In the genomic region with DNA sequence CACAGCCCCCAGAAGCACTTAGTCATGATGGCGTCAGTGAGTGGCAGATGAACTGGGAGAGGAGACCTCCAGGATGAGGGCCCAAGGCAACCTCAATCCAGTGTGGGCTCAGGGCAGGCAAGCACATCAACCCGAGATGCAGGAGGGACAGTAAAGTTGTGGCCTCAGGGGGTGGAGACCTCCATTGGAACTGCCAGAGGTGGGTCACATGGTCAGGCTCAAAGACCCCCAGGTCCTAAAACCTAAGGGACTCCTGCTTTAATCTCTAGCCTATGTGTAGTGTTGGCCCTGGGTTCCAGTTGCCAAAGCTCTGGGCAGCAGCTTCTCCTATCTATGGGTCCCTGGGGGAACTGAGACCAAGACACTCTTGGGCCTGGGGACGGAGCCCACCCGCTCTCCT, we compare ENCODE assay signal across 12 mouse cellular contexts. TPM values are rescaled to one million over a fixed set of nuclear protein-coding genes. Genes with fewer than 3 reads are reported as not detected.
DNase-seq lines count a peak whose midpoint lies in the region; ATAC-seq and TF ChIP-seq lines count a peak whose summit lies in the region.
"Had no signal": no experiment of that assay in that cellular context is flagged by ENCODE, and none has a peak within 500 bp of the region (broad histone marks: within the 10 kb centered on the region; RNA-seq: fewer than 3 reads in every experiment).

No protein-coding gene starts in this region.

- H3K27me3 ChIP-seq in heart, embryonic 13.5 days (replicated peaks): no peaks in the 10 kb centered on the region
- H3K27me3 ChIP-seq in megakaryocyte, embryonic 14.5 days (replicated peaks): peaks cover 38% of the 10 kb centered on the region
- H3K27me3 ChIP-seq in hindbrain, postnatal 0 days (ENCODE audit: insufficient read depth, low read length): no peaks in the 10 kb centered on the region
- no peaks in the 10 kb centered on the region for H3K27me3 ChIP-seq in small intestine, adult 2 months (ENCODE audit: control insufficient read depth, insufficient read depth, low read length)
- H3K27me3 ChIP-seq: CH12.LX had no signal

- ATAC-seq in heart, embryonic 13.5 days (ENCODE audit: extremely low read depth, insufficient number of reproducible peaks, low FRiP score, low TSS enrichment): no peak
- ATAC-seq in megakaryocyte, adult 5-6 weeks (ENCODE audit: poor library complexity, severe bottlenecking): no peak
- no peak for ATAC-seq in hindbrain, postnatal 0 days
- ATAC-seq: activated CD4-positive, CD25-positive, alpha-beta regulatory T cell, adult 4 months had no signal

- no peak for DNase-seq in heart, adult 9 months (ENCODE audit: low spot score in 2 of 2)
- DNase-seq in hindbrain, postnatal 0 days (ENCODE audit: low spot score): no peak
- no peak for DNase-seq in urinary bladder, adult 18-20 months (ENCODE audit: low spot score in 2 of 2)
- no peak for DNase-seq in layer of hippocampus, adult 11-12 months (ENCODE audit: low spot score)
- DNase-seq: thymus, postnatal 36 days had no signal

- no peak overlapping the region for H3K4me2 ChIP-seq in heart, embryonic 13.5 days
- H3K4me2 ChIP-seq in hindbrain, postnatal 0 days (ENCODE audit: low read depth, low read length): no peak overlapping the region

- H3K4me1 ChIP-seq in heart, embryonic 13.5 days: peaks cover 42% of the 10 kb centered on the region
- H3K4me1 ChIP-seq in megakaryocyte, embryonic 14.5 days: peaks cover 54% of the 10 kb centered on the region
- H3K4me1 ChIP-seq in hindbrain, postnatal 0 days (ENCODE audit: insufficient read depth, low read length): 0 out of 2 replicates have a peak, but pooled peaks cover 9% of the 10 kb centered on the region
- peaks cover 38% of the 10 kb centered on the region for H3K4me1 ChIP-seq in small intestine, adult 2 months (ENCODE audit: control insufficient read depth, insufficient read depth, insufficient read length, low read length)

- no peaks in the 10 kb centered on the region for H3K36me3 ChIP-seq in heart, embryonic 13.5 days
- H3K36me3 ChIP-seq in megakaryocyte, embryonic 14.5 days (replicated peaks; ENCODE audit: low read length): no peaks in the 10 kb centered on the region
- no peaks in the 10 kb centered on the region for H3K36me3 ChIP-seq in hindbrain, postnatal 0 days (ENCODE audit: insufficient read depth, low read length)
- H3K36me3 ChIP-seq in small intestine, adult 2 months (ENCODE audit: control insufficient read depth, insufficient read depth, low read length): no peaks in the 10 kb centered on the region

- H3K9ac ChIP-seq in heart, embryonic 13.5 days: no peak overlapping the region
- H3K9ac ChIP-seq in hindbrain, postnatal 0 days (replicated peaks; ENCODE audit: low read length): no peak overlapping the region

- TF ChIP-seq POLR2A in small intestine, adult 2 months (IDR thresholded peaks at IDR 0.05; ENCODE audit: low read depth, low read length): no peak

- TF ChIP-seq CTCF in hindbrain, postnatal 0 days (IDR thresholded peaks at IDR 0.05; ENCODE audit: low read depth): no peak
- TF ChIP-seq CTCF in small intestine, adult 2 months (IDR thresholded peaks at IDR 0.05; ENCODE audit: extremely low read depth, insufficient read length, insufficient replicate concordance, low read depth, low read length): no peak

- H3K9me3 ChIP-seq in heart, embryonic 13.5 days: no peaks in the 10 kb centered on the region
- H3K9me3 ChIP-seq in megakaryocyte, embryonic 14.5 days: 0 out of 2 replicates have a peak, but pooled peaks cover 3% of the 10 kb centered on the region
- no peaks in the 10 kb centered on the region for H3K9me3 ChIP-seq in hindbrain, postnatal 0 days (ENCODE audit: low read length)

- 69% methylated on average over 4 of the region's 4 CpGs for WGBS in heart, embryonic 13.5 days
- 50% methylated on average over 4 of the region's 4 CpGs for WGBS in hindbrain, postnatal 0 days
- WGBS in small intestine, adult 2 months: 79% methylated on average over 4 of the region's 4 CpGs

- H3K27ac ChIP-seq in heart, embryonic 13.5 days (replicated peaks): peak overlapping the region; percentile 87
- peak overlapping the region; percentile 73; the same call in 1 of the 2 replicates for H3K27ac ChIP-seq in hindbrain, postnatal 0 days
- H3K27ac ChIP-seq in small intestine, adult 2 months (ENCODE audit: insufficient read depth, low read depth, low read length): peak overlapping the region; percentile 86

- no peak overlapping the region for H3K4me3 ChIP-seq in heart, embryonic 13.5 days
- H3K4me3 ChIP-seq in megakaryocyte, embryonic 14.5 days (replicated peaks): peak overlapping the region; percentile 78
- H3K4me3 ChIP-seq in hindbrain, postnatal 0 days (ENCODE audit: low read length): no peak overlapping the region
- peak overlapping the region; percentile 60 for H3K4me3 ChIP-seq in small intestine, adult 2 months (ENCODE audit: low read depth, low read length)

RNA-seq across cellular contexts. Expression of a gene that starts 0.8 kb away (rescaled TPM):
- 2.2 and 2.3 TPM in 2 replicates for polyA plus RNA-seq in heart, embryonic 13.5 days (2015; fragmentation: Nextera tagmentation; extraction: Ambion mirVana)
- polyA plus RNA-seq in megakaryocyte, embryonic 14.5 days (2012; ENCODE audit: insufficient read depth, low replicate concordance): 2.8 TPM in 1 of 2 replicates, not detected in the other
- 47.3 and 48.1 TPM in 2 replicates for total RNA-seq in megakaryocyte, adult 5-6 weeks (2015)
- total RNA-seq in megakaryocyte, adult 5-6 weeks (2017): 104 TPM in 2 replicates
- 2.2 and 3.0 TPM in 2 replicates for total RNA-seq in hindbrain, postnatal 0 days (2014; rRNA removed)
- 3.5 and 4.3 TPM in 2 replicates for polyA plus RNA-seq in hindbrain, postnatal 0 days (2015; fragmentation: Nextera tagmentation; extraction: Ambion mirVana)
- 32.8 and 43.0 TPM in 2 replicates for polyA plus RNA-seq in small intestine, adult 2 months (2012; rRNA removed)

RNA-seq across cellular contexts. Expression of a gene that starts 6.2 kb away (rescaled TPM):
- 12.4 and 13.6 TPM in 2 replicates for polyA plus RNA-seq in heart, embryonic 13.5 days (2015; fragmentation: Nextera tagmentation; extraction: Ambion mirVana)
- polyA plus RNA-seq in megakaryocyte, embryonic 14.5 days (2012; ENCODE audit: insufficient read depth, low replicate concordance): 30.5 and 188 TPM in 2 replicates
- 242 and 258 TPM in 2 replicates for total RNA-seq in megakaryocyte, adult 5-6 weeks (2015)
- 447 and 483 TPM in 2 replicates for total RNA-seq in megakaryocyte, adult 5-6 weeks (2017)
- 12.8 and 19.9 TPM in 2 replicates for total RNA-seq in hindbrain, postnatal 0 days (2014; rRNA removed)
- 15.3 and 16.3 TPM in 2 replicates for polyA plus RNA-seq in hindbrain, postnatal 0 days (2015; fragmentation: Nextera tagmentation; extraction: Ambion mirVana)
- polyA plus RNA-seq in small intestine, adult 2 months (2012; rRNA removed): 108 and 140 TPM in 2 replicates

RNA-seq across cellular contexts. Expression of a gene that starts 16.2 kb away (rescaled TPM):
- polyA plus RNA-seq in heart, embryonic 13.5 days (2015; fragmentation: Nextera tagmentation; extraction: Ambion mirVana): 361 and 400 TPM in 2 replicates
- polyA plus RNA-seq in megakaryocyte, embryonic 14.5 days (2012; ENCODE audit: insufficient read depth, low replicate concordance): 38.8 and 142 TPM in 2 replicates
- total RNA-seq in megakaryocyte, adult 5-6 weeks (2015): 213 and 215 TPM in 2 replicates
- 60.4 and 83.5 TPM in 2 replicates for total RNA-seq in megakaryocyte, adult 5-6 weeks (2017)
- total RNA-seq in hindbrain, postnatal 0 days (2014; rRNA removed): 212 and 221 TPM in 2 replicates
- polyA plus RNA-seq in hindbrain, postnatal 0 days (2015; fragmentation: Nextera tagmentation; extraction: Ambion mirVana): 366 and 367 TPM in 2 replicates
- 303 and 423 TPM in 2 replicates for polyA plus RNA-seq in small intestine, adult 2 months (2012; rRNA removed)

RNA-seq across cellular contexts. Expression of a gene that starts 21.8 kb away (rescaled TPM):
- 22.7 and 25.1 TPM in 2 replicates for polyA plus RNA-seq in heart, embryonic 13.5 days (2015; fragmentation: Nextera tagmentation; extraction: Ambion mirVana)
- 39.3 and 78.0 TPM in 2 replicates for polyA plus RNA-seq in megakaryocyte, embryonic 14.5 days (2012; ENCODE audit: insufficient read depth, low replicate concordance)
- 197 and 207 TPM in 2 replicates for total RNA-seq in megakaryocyte, adult 5-6 weeks (2015)
- total RNA-seq in megakaryocyte, adult 5-6 weeks (2017): 315 and 316 TPM in 2 replicates
- 35.4 and 44.0 TPM in 2 replicates for total RNA-seq in hindbrain, postnatal 0 days (2014; rRNA removed)
- 16.8 and 17.3 TPM in 2 replicates for polyA plus RNA-seq in hindbrain, postnatal 0 days (2015; fragmentation: Nextera tagmentation; extraction: Ambion mirVana)
- 107 and 148 TPM in 2 replicates for polyA plus RNA-seq in small intestine, adult 2 months (2012; rRNA removed)

RNA-seq across cellular contexts. Expression of a gene that starts 29.7 kb away (rescaled TPM):
- polyA plus RNA-seq in heart, embryonic 13.5 days (2015; fragmentation: Nextera tagmentation; extraction: Ambion mirVana): not detected in 2 replicates
- polyA plus RNA-seq in megakaryocyte, embryonic 14.5 days (2012; ENCODE audit: insufficient read depth, low replicate concordance): 0.04 TPM in 1 of 2 replicates, not detected in the other
- 1.4 and 2.7 TPM in 2 replicates for total RNA-seq in megakaryocyte, adult 5-6 weeks (2015)
- total RNA-seq in megakaryocyte, adult 5-6 weeks (2017): 2.4 TPM in 2 replicates
- total RNA-seq in hindbrain, postnatal 0 days (2014; rRNA removed): not detected in 2 replicates
- polyA plus RNA-seq in hindbrain, postnatal 0 days (2015; fragmentation: Nextera tagmentation; extraction: Ambion mirVana): not detected in 2 replicates
- polyA plus RNA-seq in small intestine, adult 2 months (2012; rRNA removed): not detected in 2 replicates
- total RNA-seq: CH12.LX; hematopoietic stem cell, adult 5-6 weeks had no signal
- polyA plus RNA-seq: activated CD4-positive, CD25-positive, alpha-beta regulatory T cell, adult 4 months had no signal

Comparison
In these comparisons a context has a peak if more than half of its experiments do, and no peak if none do; other contexts are left out.
1. H3K4me3 ChIP-seq: peak in megakaryocyte, embryonic 14.5 days (single experiment) and small intestine, adult 2 months (single experiment); none in heart, embryonic 13.5 days (single experiment) and hindbrain, postnatal 0 days (single experiment).
2. Peak in every context shown above with its lines, with median percentiles within 50 percentile points of each other: H3K27ac ChIP-seq.